Mouse (Mus musculus): ENCODE results near the gene Mmp7.
A peak's percentile ranks its signal among the peaks of the same experiment; 100 is the strongest.

Mmp7 gene

GRCm38 (mm10) chr9:7691790-7692189 lies at the start of gene Mmp7:
TSS of gene Mmp7 (plus strand) at chr9:7692090.
- no peak for DNase-seq

- DNase-seq, result no peak
These were observed 44.0 kb upstream of the Mmp7 start for GRCm38 (mm10) chr9:7647901-7648300.

GRCm38 (mm10) chr9:7650397-7651180 lies 41.3 kb upstream of the Mmp7 start:
- DNase-seq, result no peak

- no peak for DNase-seq
These were observed 39.4 kb upstream of the Mmp7 start for GRCm38 (mm10) chr9:7652351-7653085.

- DNase-seq, result peak in 1 of 2 experiments; percentile 1
These were observed 33.9 kb upstream of the Mmp7 start for GRCm38 (mm10) chr9:7657946-7658345.

GRCm38 (mm10) chr9:7659469-7660020 lies 32.3 kb upstream of the Mmp7 start:
- DNase-seq, result no peak

- no peak for DNase-seq
These were observed 30.5 kb upstream of the Mmp7 start for GRCm38 (mm10) chr9:7661371-7661770.

- DNase-seq, result no peak
These were observed 22.2 kb upstream of the Mmp7 start for GRCm38 (mm10) chr9:7669674-7670073.

GRCm38 (mm10) chr9:7672985-7673384 lies 18.9 kb upstream of the Mmp7 start:
- no peak for DNase-seq

GRCm38 (mm10) chr9:7678154-7678837 lies 13.6 kb upstream of the Mmp7 start:
- no peak for DNase-seq

- no peak for DNase-seq
These were observed 9.7 kb upstream of the Mmp7 start for GRCm38 (mm10) chr9:7682081-7682618.

- peak; percentile 2 for DNase-seq
These were observed 5.9 kb upstream of the Mmp7 start for GRCm38 (mm10) chr9:7686024-7686423.

- no peak for DNase-seq
These were observed 2.1 kb upstream of the Mmp7 start for GRCm38 (mm10) chr9:7689799-7690198.

- DNase-seq, result no peak
These were observed 2.1 kb downstream of the Mmp7 start for GRCm38 (mm10) chr9:7693961-7694360.

- no peak for DNase-seq
These were observed 3.8 kb downstream of the Mmp7 start for GRCm38 (mm10) chr9:7695646-7696045.

GRCm38 (mm10) chr9:7708698-7709097 lies 16.8 kb downstream of the Mmp7 start:
- DNase-seq, result no peak

- DNase-seq, result no peak
These were observed 19.3 kb downstream of the Mmp7 start for GRCm38 (mm10) chr9:7711196-7711595.

GRCm38 (mm10) chr9:7714062-7714907 lies 22.4 kb downstream of the Mmp7 start:
- peak; percentile 75 to 81 for DNase-seq

GRCm38 (mm10) chr9:7714908-7715175 lies 23.0 kb downstream of the Mmp7 start:
- no peak for DNase-seq

- DNase-seq, result no peak
These were observed 29.7 kb downstream of the Mmp7 start for GRCm38 (mm10) chr9:7721543-7721942.

- no peak for DNase-seq
These were observed 37.1 kb downstream of the Mmp7 start for GRCm38 (mm10) chr9:7728997-7729396.

- peak; percentile 61 to 69 for DNase-seq
These were observed 50.8 kb downstream of the Mmp7 start for GRCm38 (mm10) chr9:7742696-7743095.
